Mouse (Mus musculus): Measurements from ENCODE around the gene Qprt. TPM values are rescaled to one million over a fixed set of nuclear protein-coding genes. Genes with fewer than 3 reads are reported as not detected.

Qprt gene
- polyA plus RNA-seq, 1 experiment from 2014 or later, result 2.5 TPM

GRCm38 (mm10) chr7:127077692-127078091 lies 44.3 kb downstream of the Qprt start:
- H3K9me3 ChIP-seq (replicated peaks; ENCODE audit: control insufficient read depth, low read length), result no peaks in the 10 kb centered on the region
- H3K27ac ChIP-seq (replicated peaks; ENCODE audit: low read depth, low read length), result no peak overlapping the region
- H3K36me3 ChIP-seq (replicated peaks; ENCODE audit: control insufficient read depth, insufficient read depth, low read depth, low read length), result no peaks in the 10 kb centered on the region
- no peaks in the 10 kb centered on the region for H3K27me3 ChIP-seq (ENCODE audit: control insufficient read depth, insufficient read depth, low read length)
- H3K4me3 ChIP-seq (ENCODE audit: low read depth, low read length), result no peak overlapping the region
- no peak overlapping the region for H3K9ac ChIP-seq (replicated peaks; ENCODE audit: low read length)
- ATAC-seq (replicated peaks; ENCODE audit: insufficient number of reproducible peaks, low FRiP score, low TSS enrichment, low read depth) (no peak), DNase-seq (ENCODE audit: low spot score) (no peak)
- 82% methylated on average over 3 of the region's 3 CpGs for WGBS
- H3K4me1 ChIP-seq (ENCODE audit: control insufficient read depth, insufficient read depth, low read length), result no peaks in the 10 kb centered on the region
- H3K4me2 ChIP-seq (ENCODE audit: low read depth, low read length), result no peak overlapping the region

DNA sequence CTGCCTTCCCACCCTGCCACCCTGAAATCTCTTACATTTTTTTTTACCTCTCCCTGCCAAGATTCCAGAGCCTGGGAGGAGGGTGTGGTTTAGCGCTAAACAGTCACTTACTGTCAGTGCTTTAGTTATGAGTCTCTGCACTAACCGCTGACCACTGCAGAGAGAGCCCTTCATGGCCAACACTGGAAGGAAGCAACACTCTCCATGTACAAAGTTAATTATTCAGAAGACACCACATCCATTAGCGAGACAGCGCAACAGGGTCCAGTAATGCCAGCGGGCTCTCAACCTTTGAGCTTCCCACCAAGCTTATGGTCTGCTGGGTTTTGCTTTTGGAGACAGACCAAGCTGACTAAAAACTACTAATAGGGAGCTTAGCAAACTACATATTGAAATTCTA lies 45.8 kb downstream of the Qprt start:
- no peaks in the 10 kb centered on the region for H3K4me1 ChIP-seq (ENCODE audit: control insufficient read depth, insufficient read depth, low read length)
- no peak for ATAC-seq (replicated peaks; ENCODE audit: insufficient number of reproducible peaks, low FRiP score, low TSS enrichment, low read depth)

GRCm38 (mm10) chr7:127073221-127073620 lies 48.8 kb downstream of the Qprt start:
- 82% methylated on average over 4 of the region's 4 CpGs for whole genome bisulfite sequencing

More for the DNA sequence above, 45.8 kb downstream of the Qprt start:
- Histone ChIP-seq H3K4me3 (ENCODE audit: low read depth, low read length) (no peak overlapping the region), H3K27me3 (ENCODE audit: control insufficient read depth, insufficient read depth, low read length) (no peaks in the 10 kb centered on the region), H3K36me3 (replicated peaks; ENCODE audit: control insufficient read depth, insufficient read depth, low read depth, low read length) (no peaks in the 10 kb centered on the region), H3K27ac (replicated peaks; ENCODE audit: low read depth, low read length) (no peak overlapping the region), H3K4me2 (ENCODE audit: low read depth, low read length) (no peak overlapping the region), H3K9me3 (replicated peaks; ENCODE audit: control insufficient read depth, low read length) (no peaks in the 10 kb centered on the region), H3K9ac (replicated peaks; ENCODE audit: low read length) (no peak overlapping the region)
- DNase-seq (ENCODE audit: low spot score), result no peak
- WGBS, result 95% methylated on average over 5 of the region's 5 CpGs

DNA sequence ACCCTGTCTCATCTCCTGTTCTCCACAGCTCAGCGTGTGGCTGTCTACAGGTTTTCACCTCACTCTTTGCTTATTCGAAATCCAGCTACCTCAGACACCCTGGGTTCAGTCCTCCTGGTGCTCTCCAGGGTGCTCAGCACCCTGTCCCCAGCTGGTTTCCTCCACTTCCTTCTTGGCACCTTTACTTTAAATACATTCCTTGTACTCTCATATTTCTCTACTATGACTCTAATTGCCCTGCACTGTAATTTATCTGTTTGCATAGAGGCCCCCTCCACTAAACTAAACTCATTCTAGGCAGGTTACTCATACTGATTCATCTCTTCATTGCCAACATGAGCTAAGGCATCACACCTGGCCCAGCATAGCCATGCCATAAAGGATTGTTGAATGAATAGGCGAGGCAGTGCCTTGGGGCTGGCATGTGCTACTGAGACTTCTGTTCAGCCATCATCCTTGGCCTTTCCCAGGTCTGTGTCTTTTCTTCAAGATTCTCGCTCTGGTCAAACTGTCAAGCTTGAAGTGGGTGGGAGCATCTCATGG lies 51.1 kb downstream of the Qprt start:
- Histone ChIP-seq H3K4me1 (ENCODE audit: control insufficient read depth, insufficient read depth, low read length) (no peaks in the 10 kb centered on the region), H3K9me3 (replicated peaks; ENCODE audit: control insufficient read depth, low read length) (no peaks in the 10 kb centered on the region), H3K4me2 (ENCODE audit: low read depth, low read length) (no peak overlapping the region), H3K4me3 (ENCODE audit: low read depth, low read length) (no peak overlapping the region), H3K27ac (replicated peaks; ENCODE audit: low read depth, low read length) (no peak overlapping the region), H3K36me3 (replicated peaks; ENCODE audit: control insufficient read depth, insufficient read depth, low read depth, low read length) (no peaks in the 10 kb centered on the region), H3K27me3 (ENCODE audit: control insufficient read depth, insufficient read depth, low read length) (no peaks in the 10 kb centered on the region), H3K9ac (replicated peaks; ENCODE audit: low read length) (no peak overlapping the region)
- ATAC-seq (replicated peaks; ENCODE audit: insufficient number of reproducible peaks, low FRiP score, low TSS enrichment, low read depth), result no peak
- DNase-seq (ENCODE audit: low spot score), result no peak
- 74% methylated on average over 4 of the region's 4 CpGs for WGBS

More at GRCm38 (mm10) chr7:127073221-127073620, 48.8 kb downstream of the Qprt start:
- Histone ChIP-seq H3K4me2 (ENCODE audit: low read depth, low read length) (no peak overlapping the region), H3K36me3 (replicated peaks; ENCODE audit: control insufficient read depth, insufficient read depth, low read depth, low read length) (no peaks in the 10 kb centered on the region), H3K9ac (replicated peaks; ENCODE audit: low read length) (no peak overlapping the region), H3K27me3 (ENCODE audit: control insufficient read depth, insufficient read depth, low read length) (no peaks in the 10 kb centered on the region), H3K27ac (replicated peaks; ENCODE audit: low read depth, low read length) (no peak overlapping the region), H3K4me1 (ENCODE audit: control insufficient read depth, insufficient read depth, low read length) (no peaks in the 10 kb centered on the region), H3K4me3 (ENCODE audit: low read depth, low read length) (no peak overlapping the region), H3K9me3 (replicated peaks; ENCODE audit: control insufficient read depth, low read length) (no peaks in the 10 kb centered on the region)
- ATAC-seq (replicated peaks; ENCODE audit: insufficient number of reproducible peaks, low FRiP score, low TSS enrichment, low read depth) (no peak), DNase-seq (ENCODE audit: low spot score) (no peak)

GRCm38 (mm10) chr7:127066317-127066716 lies 55.7 kb downstream of the Qprt start:
- WGBS, result 87% methylated on average over 4 of the region's 4 CpGs
- Histone ChIP-seq H3K4me3 (ENCODE audit: low read depth, low read length) (no peak overlapping the region), H3K27me3 (ENCODE audit: control insufficient read depth, insufficient read depth, low read length) (no peaks in the 10 kb centered on the region), H3K36me3 (replicated peaks; ENCODE audit: control insufficient read depth, insufficient read depth, low read depth, low read length) (no peaks in the 10 kb centered on the region), H3K9ac (replicated peaks; ENCODE audit: low read length) (no peak overlapping the region), H3K27ac (replicated peaks; ENCODE audit: low read depth, low read length) (no peak overlapping the region), H3K4me1 (ENCODE audit: control insufficient read depth, insufficient read depth, low read length) (no peaks in the 10 kb centered on the region), H3K4me2 (ENCODE audit: low read depth, low read length) (no peak overlapping the region), H3K9me3 (replicated peaks; ENCODE audit: control insufficient read depth, low read length) (no peaks in the 10 kb centered on the region)
- DNase-seq (ENCODE audit: low spot score), result no peak
- ATAC-seq (replicated peaks; ENCODE audit: insufficient number of reproducible peaks, low FRiP score, low TSS enrichment, low read depth), result no peak

DNA sequence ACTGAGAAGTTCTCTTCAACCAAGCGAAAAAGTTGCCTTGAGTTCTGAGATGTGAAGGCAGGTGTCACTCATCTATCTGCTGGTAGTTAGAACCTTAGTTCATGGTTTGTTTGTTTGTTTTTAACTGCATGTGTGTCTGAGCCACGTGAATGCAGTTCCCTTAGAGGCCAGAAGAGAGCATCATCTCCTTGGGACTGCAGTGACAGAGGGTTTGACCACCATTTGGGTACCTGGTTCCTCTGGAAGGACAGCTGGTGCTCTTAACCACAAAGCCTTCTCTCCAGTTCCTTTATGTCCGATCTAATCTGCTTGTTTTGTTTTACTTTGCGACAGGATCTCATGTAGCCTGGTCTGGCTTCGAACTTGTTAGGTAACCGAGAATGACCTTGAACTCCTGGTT lies 56.5 kb downstream of the Qprt start:
- Histone ChIP-seq H3K27me3 (ENCODE audit: control insufficient read depth, insufficient read depth, low read length) (no peaks in the 10 kb centered on the region), H3K27ac (replicated peaks; ENCODE audit: low read depth, low read length) (no peak overlapping the region), H3K36me3 (replicated peaks; ENCODE audit: control insufficient read depth, insufficient read depth, low read depth, low read length) (no peaks in the 10 kb centered on the region), H3K4me3 (ENCODE audit: low read depth, low read length) (no peak overlapping the region), H3K9me3 (replicated peaks; ENCODE audit: control insufficient read depth, low read length) (no peaks in the 10 kb centered on the region), H3K9ac (replicated peaks; ENCODE audit: low read length) (no peak overlapping the region), H3K4me1 (ENCODE audit: control insufficient read depth, insufficient read depth, low read length) (no peaks in the 10 kb centered on the region), H3K4me2 (ENCODE audit: low read depth, low read length) (no peak overlapping the region)
- DNase-seq (ENCODE audit: low spot score), result no peak
- 87% methylated on average over 6 of the region's 6 CpGs for WGBS
- no peak for ATAC-seq (replicated peaks; ENCODE audit: insufficient number of reproducible peaks, low FRiP score, low TSS enrichment, low read depth)

Other genes starting within 250 kb of the Qprt start
- gene Taok2, start 237.5 kb downstream of the Qprt start, polyA plus RNA-seq (2014; fragmentation: Nextera tagmentation; extraction: Ambion mirVana), result 21.6 and 23.6 TPM in 2 replicates
- gene Tmem219, start 199.3 kb downstream of the Qprt start, polyA plus RNA-seq (2014; fragmentation: Nextera tagmentation; extraction: Ambion mirVana), result 15.8 and 18.4 TPM in 2 replicates
- 15.1 and 18.5 TPM in 2 replicates for gene Kctd13, start 193.3 kb downstream of the Qprt start, polyA plus RNA-seq (2014; fragmentation: Nextera tagmentation; extraction: Ambion mirVana)
- gene Asphd1, start 172.6 kb downstream of the Qprt start, polyA plus RNA-seq (2014; fragmentation: Nextera tagmentation; extraction: Ambion mirVana), result 0.60 TPM in 2 replicates
- gene Sez6l2, start 171.7 kb downstream of the Qprt start, polyA plus RNA-seq (2014; fragmentation: Nextera tagmentation; extraction: Ambion mirVana), result 1.2 and 3.2 TPM in 2 replicates
- gene Cdipt, start 146.3 kb downstream of the Qprt start, polyA plus RNA-seq (2014; fragmentation: Nextera tagmentation; extraction: Ambion mirVana), result 64.3 and 71.6 TPM in 2 replicates
- 1.0 and 2.0 TPM in 2 replicates for gene Cdiptos, start 146.1 kb downstream of the Qprt start, polyA plus RNA-seq (2014; fragmentation: Nextera tagmentation; extraction: Ambion mirVana)
- gene Mvp, start 107.6 kb downstream of the Qprt start, polyA plus RNA-seq (2014; fragmentation: Nextera tagmentation; extraction: Ambion mirVana), result 2.6 and 3.0 TPM in 2 replicates
- 0.32 and 0.53 TPM in 2 replicates for gene Pagr1b, start 105.7 kb downstream of the Qprt start, polyA plus RNA-seq (2014; fragmentation: Nextera tagmentation; extraction: Ambion mirVana)
- gene Pagr1a, start 104.9 kb downstream of the Qprt start, polyA plus RNA-seq (2014; fragmentation: Nextera tagmentation; extraction: Ambion mirVana), result 53.4 and 75.3 TPM in 2 replicates
- gene Gm42742, start 101.1 kb downstream of the Qprt start, polyA plus RNA-seq (2014; fragmentation: Nextera tagmentation; extraction: Ambion mirVana), result 52.7 and 56.0 TPM in 2 replicates
- 7.6 and 7.7 TPM in 2 replicates for gene Prrt2, start 101.0 kb downstream of the Qprt start, polyA plus RNA-seq (2014; fragmentation: Nextera tagmentation; extraction: Ambion mirVana)
- 63.1 and 66.4 TPM in 2 replicates for gene Maz, start 95.2 kb downstream of the Qprt start, polyA plus RNA-seq (2014; fragmentation: Nextera tagmentation; extraction: Ambion mirVana)
- gene Kif22, start 79.8 kb downstream of the Qprt start, polyA plus RNA-seq (2014; fragmentation: Nextera tagmentation; extraction: Ambion mirVana), result 192 and 199 TPM in 2 replicates
- gene Zg16, start 34.9 kb downstream of the Qprt start, polyA plus RNA-seq (2014; fragmentation: Nextera tagmentation; extraction: Ambion mirVana), result not detected in 2 replicates
- gene AI467606, start 30.9 kb downstream of the Qprt start, polyA plus RNA-seq (2014; fragmentation: Nextera tagmentation; extraction: Ambion mirVana), result 1.0 and 1.1 TPM in 2 replicates
- not detected in 2 replicates for gene Spn, start 15.6 kb upstream of the Qprt start, polyA plus RNA-seq (2014; fragmentation: Nextera tagmentation; extraction: Ambion mirVana)
- gene Cd2bp2, start 73.8 kb upstream of the Qprt start, polyA plus RNA-seq (2014; fragmentation: Nextera tagmentation; extraction: Ambion mirVana), result 71.8 and 74.0 TPM in 2 replicates
- 15.8 and 19.2 TPM in 2 replicates for gene Tbc1d10b, start 86.2 kb upstream of the Qprt start, polyA plus RNA-seq (2014; fragmentation: Nextera tagmentation; extraction: Ambion mirVana)
- 19.8 and 22.8 TPM in 2 replicates for gene Mylpf, start 86.7 kb upstream of the Qprt start, polyA plus RNA-seq (2014; fragmentation: Nextera tagmentation; extraction: Ambion mirVana)
- gene Zfp553, start 110.8 kb upstream of the Qprt start, polyA plus RNA-seq (2014; fragmentation: Nextera tagmentation; extraction: Ambion mirVana), result 20.9 and 22.5 TPM in 2 replicates
- gene Sept1, start 110.9 kb upstream of the Qprt start, polyA plus RNA-seq (2014; fragmentation: Nextera tagmentation; extraction: Ambion mirVana), result 21.0 and 24.6 TPM in 2 replicates
- 63.2 and 65.3 TPM in 2 replicates for gene Zfp771, start 122.0 kb upstream of the Qprt start, polyA plus RNA-seq (2014; fragmentation: Nextera tagmentation; extraction: Ambion mirVana)
- 253 and 266 TPM in 2 replicates for gene Dctpp1, start 138.5 kb upstream of the Qprt start, polyA plus RNA-seq (2014; fragmentation: Nextera tagmentation; extraction: Ambion mirVana)
- gene Sephs2, start 151.8 kb upstream of the Qprt start, polyA plus RNA-seq (2014; fragmentation: Nextera tagmentation; extraction: Ambion mirVana), result 92.4 and 102 TPM in 2 replicates
- 0.59 and 1.2 TPM in 2 replicates for gene Itgal, start 174.0 kb upstream of the Qprt start, polyA plus RNA-seq (2014; fragmentation: Nextera tagmentation; extraction: Ambion mirVana)
- 6.1 and 6.4 TPM in 2 replicates for gene Zfp768, start 223.4 kb upstream of the Qprt start, polyA plus RNA-seq (2014; fragmentation: Nextera tagmentation; extraction: Ambion mirVana)